Mouse (Mus musculus) liver, adult (tissue): Measurements from ENCODE around the gene Sipa1l2.

Experiments used
- GATA4 ChIP-seq: IDR thresholded peaks from 2 replicates; pipeline ENCODE4 v1.6.1; 2014; ENCODE audit warnings: mild to moderate bottlenecking, low read length; ENCODE audit not compliant: insufficient replicate concordance

The Sipa1l2 gene

DNA sequence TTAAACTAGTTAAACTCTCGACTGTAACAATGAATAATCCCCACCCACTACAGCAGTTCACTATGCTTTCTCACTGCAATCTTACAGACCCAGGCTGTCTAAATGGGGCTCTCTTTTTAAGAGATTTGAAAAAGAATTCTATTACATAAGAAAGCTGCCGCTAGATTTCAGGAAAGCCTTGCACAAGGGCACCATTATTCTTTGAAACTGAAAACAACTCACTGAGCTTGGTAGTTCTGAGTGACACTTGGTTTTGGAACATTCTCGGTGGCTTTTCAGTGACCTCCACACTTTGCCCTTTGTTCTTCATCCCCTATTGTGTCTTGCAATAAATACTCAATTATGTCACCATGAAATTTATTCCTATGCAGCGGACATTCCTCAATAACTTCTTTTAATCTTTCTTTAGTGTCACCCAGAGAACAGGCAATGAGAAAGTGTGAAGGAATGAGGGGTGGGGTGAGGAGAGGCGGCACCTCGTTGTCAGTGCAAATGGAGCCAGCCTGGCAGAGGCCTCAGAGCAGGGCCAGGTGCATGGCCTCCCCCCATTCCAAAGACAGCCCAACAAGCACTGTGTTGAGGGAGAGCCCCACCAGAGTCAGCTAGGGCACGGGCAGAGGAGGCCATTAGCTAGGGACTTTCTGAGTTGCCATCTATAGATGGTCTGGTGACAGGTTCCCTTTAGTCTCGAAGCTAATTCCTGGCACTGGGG lies 140.5 kb downstream of the Sipa1l2 start:
- no peak for TF ChIP-seq GATA4

DNA sequence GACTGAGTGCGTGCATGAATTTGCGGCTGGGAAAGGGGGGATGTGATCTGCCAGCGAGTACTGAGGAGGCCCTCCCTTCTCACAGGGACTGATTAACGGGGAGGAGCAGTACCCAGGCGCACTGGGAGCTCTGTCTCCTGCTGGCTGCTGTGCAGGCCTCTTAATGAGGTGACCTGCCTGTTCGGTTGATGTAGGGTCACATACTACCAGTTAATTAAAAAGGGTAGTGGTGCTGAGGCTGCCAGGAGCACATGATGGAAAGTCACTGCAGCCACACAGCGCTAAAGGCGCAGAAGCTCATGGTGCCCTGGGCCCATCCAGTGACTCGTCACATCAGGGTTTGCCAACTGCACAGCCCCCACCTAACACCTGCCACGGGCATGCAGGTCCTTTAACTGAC lies 145.7 kb downstream of the Sipa1l2 start:
- TF ChIP-seq GATA4: no peak

DNA sequence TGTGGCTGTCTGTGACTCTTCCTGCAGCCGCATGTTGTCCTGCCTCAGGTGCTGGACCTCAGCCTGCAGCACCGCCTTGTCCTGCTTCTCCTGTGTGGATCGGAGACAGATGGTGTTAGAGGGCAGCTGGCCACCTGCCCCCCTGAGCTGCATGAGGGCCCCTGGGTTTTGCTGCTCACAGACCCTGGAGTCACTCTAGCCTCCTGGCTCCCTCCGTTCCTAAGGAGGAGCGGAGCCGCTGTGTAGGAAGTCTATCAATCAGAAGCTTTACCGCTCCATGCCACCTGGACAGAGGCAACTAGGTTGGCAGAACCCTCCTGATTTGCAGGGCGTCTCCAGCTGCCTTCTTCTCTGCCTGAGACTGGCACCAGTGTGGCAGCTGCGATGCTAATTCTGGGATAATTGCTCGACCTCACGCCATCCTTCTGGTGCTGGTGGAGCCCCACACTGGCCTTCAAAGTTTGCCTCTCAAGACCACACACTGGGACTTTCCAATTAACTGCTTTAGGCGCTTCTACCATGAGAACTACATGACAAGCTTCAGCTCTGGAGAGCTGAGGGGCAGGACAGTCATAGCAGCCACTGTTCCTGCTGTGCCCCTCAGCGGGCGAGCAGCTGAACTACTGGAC lies 150.3 kb downstream of the Sipa1l2 start:
- TF ChIP-seq GATA4: no peak

DNA sequence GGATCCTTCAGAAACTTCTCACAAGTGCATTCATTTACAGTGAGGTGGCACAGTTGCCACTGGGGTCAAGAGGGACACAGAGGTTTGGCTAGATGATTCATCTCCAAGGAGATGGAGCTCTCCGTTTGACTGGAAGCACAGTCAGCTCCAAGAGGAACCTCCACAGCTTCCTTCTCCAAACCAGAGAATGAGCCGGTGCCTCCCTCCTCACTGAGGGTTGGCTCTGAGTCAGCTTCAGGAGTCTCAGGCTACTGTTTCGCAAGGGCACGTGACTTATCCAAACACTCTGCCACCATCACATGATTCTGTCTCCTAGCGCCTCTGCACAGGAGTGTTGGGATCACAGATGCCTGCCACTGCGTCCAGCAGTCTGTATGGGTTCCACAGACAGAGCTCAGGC lies 153.5 kb downstream of the Sipa1l2 start:
- TF ChIP-seq GATA4: no peak

DNA sequence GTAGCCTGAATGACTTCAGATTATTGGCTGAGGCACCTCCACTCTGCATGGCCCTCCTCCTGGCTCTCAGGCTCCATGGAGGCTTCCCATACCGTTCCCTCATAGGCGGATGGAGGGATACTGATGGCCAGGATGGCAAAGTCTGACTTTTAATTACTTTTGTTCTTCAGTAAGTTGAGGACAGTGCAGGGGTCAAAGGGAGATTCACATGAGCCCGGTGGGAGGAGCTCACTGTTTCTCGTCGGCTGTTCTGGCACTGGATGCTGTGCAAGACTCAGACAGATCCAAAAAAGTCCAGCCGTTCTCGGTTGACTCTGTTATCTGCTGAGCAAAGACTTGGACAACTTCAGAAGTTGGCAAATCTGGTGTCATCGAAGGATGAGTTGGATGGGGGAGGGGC lies 155.0 kb downstream of the Sipa1l2 start:
- TF ChIP-seq GATA4: no peak

DNA sequence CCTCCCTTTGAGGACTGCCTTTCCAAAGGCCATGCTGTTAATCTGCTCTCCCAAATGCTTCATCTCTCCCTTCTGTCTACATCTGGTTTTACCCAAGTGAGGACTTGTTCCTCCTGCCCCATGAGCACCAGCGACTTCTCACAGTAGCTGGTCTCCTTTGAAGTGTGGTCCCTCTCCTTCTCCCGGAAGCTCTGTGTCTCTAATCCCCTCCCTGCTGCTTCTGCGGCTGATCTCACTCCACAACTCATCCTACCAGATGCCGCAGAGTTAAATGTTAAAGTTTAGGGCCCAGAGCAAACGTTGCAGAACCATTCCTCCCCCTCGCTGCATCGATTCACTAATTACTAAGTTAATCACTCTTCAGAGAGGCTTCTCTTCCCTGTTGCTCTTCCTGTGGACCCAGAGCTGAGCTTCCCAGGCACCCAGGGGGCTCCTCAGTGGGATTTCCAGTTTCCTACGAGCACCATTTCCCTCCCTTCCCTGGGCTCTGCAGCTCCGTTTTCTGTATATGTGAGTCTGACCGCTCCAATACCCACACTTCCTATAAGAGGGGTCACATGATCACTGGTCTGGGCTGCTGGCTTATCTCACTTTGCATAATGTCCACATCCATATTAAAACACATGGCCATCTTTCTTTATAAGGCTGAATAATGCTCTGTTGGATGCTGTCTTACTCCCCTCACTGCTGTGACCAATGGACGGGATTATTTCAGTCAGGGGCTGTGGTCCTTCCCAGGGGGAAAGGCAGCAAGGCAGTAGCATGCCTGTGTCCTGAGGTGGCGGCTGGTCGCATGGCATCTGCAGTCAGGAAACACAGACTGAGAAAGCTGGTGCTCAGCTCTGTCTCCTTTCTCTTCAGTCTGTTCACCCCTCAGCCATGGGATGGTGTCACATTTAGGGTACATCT lies 156.4 kb downstream of the Sipa1l2 start:
- no peak for TF ChIP-seq GATA4

DNA sequence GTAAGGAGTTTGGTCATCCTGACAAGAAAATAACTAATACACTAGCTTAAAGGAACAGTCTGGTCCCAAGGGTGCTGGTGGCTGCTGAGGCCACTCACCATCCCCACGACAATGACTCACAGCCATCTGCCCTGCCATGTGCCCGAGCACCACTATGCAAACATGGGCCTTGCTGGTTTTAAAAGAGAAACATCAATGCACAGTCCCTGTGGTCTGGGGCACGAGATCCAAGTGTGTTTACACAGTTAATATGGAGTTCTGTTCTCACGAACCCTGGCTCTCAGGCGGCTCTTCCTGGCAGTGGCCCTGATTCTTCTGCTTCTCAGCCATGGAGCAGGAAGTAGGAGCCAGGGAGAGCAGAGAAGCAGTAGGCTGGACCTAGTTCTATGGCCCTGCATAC lies 159.0 kb downstream of the Sipa1l2 start:
- TF ChIP-seq GATA4: no peak

DNA sequence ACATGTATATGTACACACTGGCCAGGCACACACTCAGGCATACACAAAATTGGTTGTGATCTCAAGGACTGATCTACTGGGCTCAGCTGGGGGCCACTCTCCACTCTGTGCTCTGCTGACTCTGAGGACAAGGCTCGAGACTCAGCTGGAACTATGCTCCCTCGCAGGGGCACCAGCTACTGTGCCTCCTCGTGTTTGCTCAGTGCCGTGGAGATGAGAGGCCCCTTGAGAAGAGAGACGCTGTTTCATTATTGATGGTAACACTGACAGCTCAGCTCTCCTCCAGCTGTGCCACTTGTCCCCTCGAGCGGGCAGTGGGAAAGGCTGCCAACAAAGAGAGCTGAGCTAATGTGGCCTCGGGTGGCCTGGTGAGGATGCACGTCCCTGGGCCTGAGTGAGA lies 161.9 kb downstream of the Sipa1l2 start:
- TF ChIP-seq GATA4: no peak

DNA sequence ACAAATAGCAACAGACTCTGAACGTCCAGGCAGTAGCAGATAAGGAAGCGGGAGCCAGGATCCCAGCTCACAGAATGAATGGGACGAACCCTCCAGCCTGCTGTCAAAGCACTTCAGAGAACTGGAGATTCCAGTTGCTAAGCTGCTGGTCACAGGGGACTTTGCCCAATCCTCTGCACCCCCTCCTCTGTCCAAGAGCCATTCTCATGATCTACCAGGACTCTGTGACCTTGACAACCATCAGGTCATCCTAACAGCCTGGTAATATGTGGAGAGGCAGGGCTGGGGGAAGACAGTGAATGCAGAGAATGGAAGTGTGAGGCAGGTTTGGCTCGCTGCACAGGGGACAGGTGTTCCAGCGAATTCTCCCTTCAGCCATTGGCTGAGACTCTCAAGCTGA lies 163.2 kb downstream of the Sipa1l2 start:
- no peak for TF ChIP-seq GATA4

DNA sequence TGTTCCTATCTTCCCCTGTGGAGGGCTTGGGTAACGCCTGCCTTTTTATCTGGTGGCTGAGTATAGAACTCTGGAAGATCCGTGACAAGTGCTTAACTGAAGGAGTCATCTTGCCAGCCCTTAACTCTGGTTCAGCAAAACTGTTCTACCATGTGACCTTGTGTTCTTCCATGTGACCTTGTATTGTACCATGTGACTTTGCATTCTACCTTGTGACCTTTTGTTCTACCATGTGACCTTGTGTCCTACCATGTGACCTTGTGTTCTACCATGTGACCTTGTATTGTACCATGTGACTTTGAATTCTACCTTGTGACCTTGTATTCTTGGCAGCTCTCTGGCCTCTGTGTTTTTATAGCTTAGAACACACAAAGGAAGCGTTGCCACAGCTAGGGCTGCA lies 168.3 kb downstream of the Sipa1l2 start:
- TF ChIP-seq GATA4: no peak

DNA sequence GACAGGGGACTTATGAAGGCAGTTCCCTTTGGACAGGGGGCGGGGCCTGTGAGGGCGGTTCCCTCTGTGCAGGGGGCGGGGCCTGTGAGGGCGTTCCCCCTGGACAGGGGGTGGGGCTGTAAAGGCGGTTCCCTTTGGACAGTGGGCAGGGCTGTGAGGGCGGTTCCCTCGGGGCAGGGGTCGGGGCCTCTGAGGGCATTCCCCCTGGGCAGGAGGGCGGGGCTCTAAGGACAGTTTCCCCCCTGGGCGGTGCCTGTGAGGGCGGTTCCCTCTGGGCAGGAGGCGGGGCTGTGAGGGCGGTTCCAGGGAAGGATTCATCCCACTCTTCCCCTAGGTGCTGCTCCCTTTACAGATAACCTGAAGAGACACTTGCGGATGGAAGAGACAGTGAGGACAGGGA lies 171.6 kb downstream of the Sipa1l2 start:
- TF ChIP-seq GATA4: no peak

DNA sequence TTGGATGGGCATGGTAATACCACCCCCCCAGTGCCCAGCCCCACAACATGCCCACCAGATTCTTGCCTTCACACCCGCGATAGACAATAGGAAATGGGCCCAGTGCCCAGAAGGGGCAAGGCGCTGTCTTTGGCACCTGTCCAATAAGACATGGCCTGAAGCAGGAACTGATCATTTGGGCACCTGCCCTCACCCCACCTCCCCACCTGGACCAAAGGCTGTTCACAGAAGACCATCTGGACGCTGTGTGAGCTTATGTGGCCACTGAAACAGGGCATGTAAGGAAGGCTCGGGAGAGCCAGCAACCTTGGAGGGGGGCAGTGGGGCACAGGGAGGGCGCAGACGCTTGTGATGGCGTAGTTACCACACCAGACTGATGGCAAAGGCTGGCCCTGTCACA lies 174.6 kb downstream of the Sipa1l2 start:
- TF ChIP-seq GATA4: no peak

DNA sequence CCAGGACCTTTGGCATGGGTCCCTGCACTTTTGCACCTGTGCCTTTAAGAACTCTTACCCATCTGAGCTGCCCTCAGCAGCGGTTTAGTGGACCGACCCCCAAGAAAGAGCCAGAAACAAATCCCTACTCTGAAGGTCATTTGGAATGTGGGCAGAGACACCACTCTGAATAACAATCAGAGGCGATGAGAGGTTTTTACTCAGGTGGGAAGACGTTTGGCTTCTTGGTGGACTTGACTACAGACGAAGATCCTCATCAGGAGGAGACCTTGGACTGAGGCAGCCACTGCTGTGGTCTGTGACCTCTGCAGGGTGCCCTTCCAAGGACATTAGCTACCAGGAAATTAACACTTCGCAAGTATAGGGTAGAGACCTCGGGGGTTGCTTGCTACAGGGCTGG lies 177.9 kb downstream of the Sipa1l2 start:
- no peak for TF ChIP-seq GATA4

DNA sequence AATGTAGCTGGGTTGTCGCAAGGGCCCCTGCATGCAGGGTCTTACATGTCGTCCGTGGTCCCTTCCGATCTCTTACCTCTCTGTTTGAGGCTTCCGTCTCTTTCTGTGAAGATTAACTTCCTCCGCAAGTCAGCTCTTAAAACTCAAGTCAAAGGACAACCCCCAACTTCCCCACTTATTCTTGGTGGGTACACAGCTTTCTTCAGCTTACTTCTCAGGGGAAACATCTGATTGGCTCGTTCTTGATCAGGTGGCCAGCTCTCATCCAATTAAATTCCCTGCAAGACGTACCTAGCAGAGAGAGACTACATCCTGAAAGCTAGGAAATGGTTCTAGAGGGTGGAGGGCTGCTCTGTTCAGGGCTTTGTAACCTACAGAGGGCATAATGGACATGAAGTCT lies 178.3 kb downstream of the Sipa1l2 start:
- TF ChIP-seq GATA4: no peak

DNA sequence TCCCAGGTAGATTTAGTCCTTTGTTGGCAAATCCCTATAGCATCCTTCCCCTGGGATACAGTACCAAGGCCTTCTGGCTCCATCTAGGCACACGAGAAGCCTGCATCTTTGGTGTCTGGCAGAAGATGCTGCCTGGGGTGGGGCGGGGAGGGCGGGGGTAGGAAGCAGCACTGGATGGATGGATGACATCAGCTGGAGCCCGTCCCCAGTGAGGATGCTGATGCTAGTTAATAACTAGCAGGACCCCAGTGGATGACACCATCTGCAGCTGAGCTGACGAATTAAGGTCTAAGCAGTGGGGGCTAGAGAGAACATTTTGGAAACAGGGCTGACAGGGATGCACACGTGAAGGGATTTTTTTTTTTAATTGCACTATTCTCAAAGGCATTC lies 179.1 kb downstream of the Sipa1l2 start:
- TF ChIP-seq GATA4: no peak

DNA sequence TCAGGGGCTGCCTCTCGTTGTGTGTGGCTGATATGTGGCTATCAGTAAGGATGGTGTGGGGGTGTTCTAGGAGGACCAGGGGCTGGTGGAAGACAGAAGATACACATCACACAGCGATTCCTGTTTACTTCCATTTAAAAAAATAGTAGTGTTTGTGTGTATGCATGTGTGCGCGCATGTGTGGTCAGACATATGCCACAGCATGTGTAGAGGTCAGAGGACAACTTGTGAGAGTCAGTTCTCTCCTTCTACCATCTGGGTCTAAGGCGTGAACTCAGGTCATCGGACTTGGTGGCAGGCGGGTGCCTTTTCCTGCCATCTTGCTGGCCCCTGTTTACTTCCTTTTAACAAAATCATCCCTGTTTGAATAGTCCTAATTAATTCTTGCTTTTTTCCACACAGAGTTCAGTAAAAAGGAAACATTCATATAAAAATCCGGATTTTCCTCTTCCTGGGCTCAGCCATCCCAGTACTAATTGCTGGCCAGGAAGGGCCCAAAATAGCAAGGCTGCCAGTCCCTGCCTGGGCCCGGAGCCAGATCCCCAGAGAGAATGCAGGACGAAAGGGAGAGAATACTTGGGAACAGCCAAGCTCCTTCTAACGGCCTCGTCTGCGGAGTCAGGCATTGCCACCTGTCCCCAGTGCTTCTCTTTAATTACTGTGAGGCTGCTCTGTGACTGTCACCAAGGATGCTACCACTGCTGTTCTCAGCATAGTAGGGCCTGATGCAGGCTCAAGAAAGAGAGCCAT lies 179.7 kb downstream of the Sipa1l2 start:
- TF ChIP-seq GATA4: no peak

DNA sequence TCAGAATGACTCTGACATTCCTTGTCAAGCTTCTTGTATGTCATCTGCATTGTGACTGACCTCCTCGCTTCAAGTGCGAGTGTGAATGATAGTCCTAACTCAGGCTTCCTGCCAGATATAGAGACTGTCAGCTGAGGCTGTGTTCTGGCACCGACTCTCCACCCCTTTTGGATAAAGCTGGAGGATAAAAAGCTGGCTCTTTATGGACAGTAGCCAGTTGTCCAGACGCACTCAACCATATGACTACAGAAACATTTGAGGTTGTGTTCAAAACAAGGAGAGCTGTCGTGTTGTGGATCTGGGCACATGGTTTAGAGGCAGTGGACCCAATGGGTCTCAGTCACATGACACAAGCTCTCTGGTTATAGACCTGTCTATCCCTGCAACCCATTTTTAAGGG lies 180.3 kb downstream of the Sipa1l2 start:
- TF ChIP-seq GATA4: no peak
